Mouse (Mus musculus): Measurements from ENCODE around the gene Hist1h2bf. TPM values are rescaled to one million over a fixed set of nuclear protein-coding genes. Genes with fewer than 3 reads are reported as not detected.
"Not testable (repeated sequence)": the region's sequence is repeated elsewhere in the genome, so short reads cannot be mapped to it uniquely, and the experiment has no call there.

Gene Hist1h2bf
- total RNA-seq, 2 experiments from 2014 or later: 116 to 129 TPM

DNA sequence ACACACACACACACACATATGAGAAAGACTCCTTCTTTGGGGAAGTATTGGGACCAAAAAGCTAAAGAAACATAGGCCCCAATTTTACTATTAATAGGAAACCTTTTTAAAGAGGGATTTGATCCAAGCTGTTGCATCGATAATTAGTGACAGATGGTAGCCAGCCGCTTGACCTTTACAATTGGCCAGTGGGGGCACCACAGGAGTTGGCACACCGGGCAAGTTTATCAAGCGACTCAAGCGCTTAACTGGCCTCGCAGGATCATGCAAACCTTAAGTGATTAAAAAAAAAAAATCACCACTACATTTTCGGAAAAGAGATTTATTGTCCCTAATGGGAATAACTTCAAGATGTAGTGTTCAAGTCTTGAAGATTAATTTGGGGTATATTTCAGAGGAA is 18.6 kb upstream of the Hist1h2bf start:
- DNase-seq: no peak
- intact Hi-C loops (cut with DNase I): loop anchor here (10.0 kb wide), 1 partner anchor 228 kb away; the partner anchor contains the start of gene Zfp322a

DNA sequence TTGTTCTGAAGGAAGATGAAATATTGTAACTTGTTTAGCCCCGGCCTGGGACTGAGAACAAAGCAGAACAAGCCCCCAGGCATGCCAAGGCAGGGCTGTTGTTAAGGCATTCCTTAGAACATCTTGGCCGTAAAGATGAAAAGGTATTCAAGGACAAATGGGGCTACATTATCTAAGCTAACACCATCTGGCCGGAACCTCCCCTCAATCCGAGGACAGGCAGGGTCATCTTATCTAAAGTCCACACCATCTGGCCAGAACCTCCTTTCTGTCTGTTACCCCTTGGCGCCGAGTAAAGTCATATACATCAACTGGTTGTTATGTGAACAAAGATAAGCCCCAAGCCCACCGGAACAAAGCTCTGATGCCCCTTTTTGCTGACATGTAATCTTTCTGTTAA is 17.9 kb upstream of the Hist1h2bf start:
- not testable (repeated sequence) for DNase-seq
- intact Hi-C loops (cut with DNase I): loop anchor here (10.0 kb wide), 1 partner anchor 227 kb away; the partner anchor contains the start of gene Zfp322a

DNA sequence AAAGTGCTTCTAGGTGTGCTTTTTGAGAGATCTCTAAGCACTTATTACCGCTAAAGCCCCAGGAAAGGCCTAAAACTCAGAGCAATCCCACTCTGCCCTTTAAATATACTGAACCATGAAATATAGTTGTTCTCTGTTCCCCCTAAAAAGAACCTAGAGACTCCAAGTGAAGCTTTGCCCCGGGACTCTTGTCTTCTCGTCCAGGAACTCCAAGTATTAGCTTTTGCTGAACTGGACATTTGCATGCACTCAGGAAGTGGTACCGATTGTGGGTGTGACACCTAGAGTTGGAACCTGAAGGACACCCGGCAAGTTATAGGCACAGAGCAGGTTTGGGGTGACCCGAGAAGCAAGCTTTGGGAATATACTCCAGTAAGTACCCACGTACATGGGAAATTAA is 17.2 kb upstream of the Hist1h2bf start:
- intact Hi-C loops (cut with DNase I): loop anchor here (10.0 kb wide), 1 partner anchor 226 kb away; the partner anchor contains the start of gene Zfp322a
- DNase-seq: no peak

DNA sequence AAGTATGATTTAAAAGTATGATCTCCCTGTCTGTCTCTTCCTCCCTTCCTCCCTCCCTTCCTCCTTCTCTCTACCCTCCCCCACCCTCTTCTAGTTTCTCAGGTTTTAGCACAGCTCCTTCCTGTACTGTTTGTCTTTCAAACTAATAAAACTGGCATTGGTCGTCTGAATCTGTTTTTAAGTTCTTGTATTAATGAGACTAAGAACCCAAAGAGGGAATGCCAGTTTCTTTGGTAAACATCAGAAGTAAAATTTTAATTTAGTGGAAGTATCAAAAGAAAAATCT is 12.9 kb upstream of the Hist1h2bf start:
- DNase-seq: no peak
- intact Hi-C loops (cut with DNase I): loop anchor here (5.0 kb wide), 3 partner anchors 35 to 110 kb away; partner anchors contain the start of genes Hist1h1e, Hist1h1t, Hist1h2ac and Hist1h2bc

DNA sequence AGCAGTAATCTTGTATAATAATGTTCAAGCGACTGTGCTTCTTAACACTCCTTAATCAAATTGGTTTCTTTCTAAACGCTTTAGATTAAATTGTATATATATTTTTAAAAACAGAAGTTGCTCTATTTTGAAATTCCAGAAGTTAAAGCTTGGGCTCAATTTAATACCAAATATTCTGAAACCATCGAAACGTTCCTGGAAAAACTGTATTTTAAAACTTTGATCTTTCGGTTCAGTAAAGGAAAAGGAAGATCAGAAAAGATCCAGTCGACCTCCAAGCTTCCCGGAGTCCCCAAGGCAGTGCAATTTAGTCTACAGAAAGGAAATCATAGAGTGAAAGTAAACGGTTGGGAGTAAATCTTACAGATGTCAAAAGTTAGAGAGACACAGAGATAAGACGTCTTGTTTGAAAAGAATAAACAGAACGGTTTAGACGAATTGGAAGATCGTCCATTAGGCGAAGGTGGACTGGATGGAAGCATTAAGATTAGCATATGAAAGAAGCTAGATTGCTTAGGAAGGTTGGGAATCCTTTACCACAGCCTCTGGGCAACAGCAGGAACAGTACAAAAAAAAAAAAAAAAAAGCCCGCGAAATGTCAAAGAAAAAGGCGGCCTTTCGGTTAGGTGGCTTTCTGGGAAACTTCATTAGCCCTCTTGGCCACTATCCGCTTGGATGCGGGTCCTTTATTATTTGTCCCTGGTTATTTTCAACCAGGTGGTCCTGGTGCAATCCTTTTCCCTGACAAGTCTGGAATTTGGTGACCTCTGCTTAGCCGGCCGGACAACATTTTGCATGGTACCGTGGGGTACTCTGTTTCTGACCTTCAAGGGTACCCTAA is 12.3 kb upstream of the Hist1h2bf start:
- intact Hi-C loops (cut with DNase I): loop anchor here (5.0 kb wide), 3 partner anchors 36 to 111 kb away; partner anchors contain the start of genes Hist1h1e, Hist1h1t, Hist1h2ac and Hist1h2bc
- no peak for DNase-seq

DNA sequence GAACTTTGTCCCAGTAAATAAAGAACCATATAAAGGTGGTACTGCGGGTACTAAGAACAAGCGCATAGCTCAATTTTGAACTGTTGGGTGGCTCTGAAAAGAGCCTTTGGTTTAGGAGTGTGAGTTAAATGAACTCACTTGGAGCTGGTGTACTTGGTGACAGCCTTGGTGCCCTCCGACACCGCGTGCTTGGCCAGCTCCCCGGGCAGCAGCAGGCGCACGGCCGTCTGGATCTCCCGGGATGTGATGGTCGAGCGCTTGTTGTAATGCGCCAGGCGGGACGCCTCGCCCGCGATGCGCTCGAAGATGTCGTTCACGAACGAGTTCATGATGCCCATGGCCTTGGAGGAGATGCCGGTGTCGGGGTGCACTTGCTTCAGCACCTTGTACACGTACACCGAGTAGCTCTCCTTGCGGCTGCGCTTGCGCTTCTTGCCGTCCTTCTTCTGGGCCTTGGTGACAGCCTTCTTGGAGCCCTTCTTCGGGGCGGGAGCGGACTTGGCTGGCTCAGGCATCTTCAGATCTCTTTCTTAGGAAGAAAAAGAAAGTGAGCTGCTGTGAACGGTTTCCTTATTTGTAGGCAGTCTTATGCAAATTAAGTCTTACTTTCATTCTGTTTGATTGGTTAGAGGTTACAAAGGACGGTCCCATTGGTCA is 11.6 kb upstream of the Hist1h2bf start:
- intact Hi-C loops (cut with DNase I): loop anchor here (5.0 kb wide), 3 partner anchors 37 to 112 kb away; partner anchors contain the start of genes Hist1h1e, Hist1h1t, Hist1h2ac and Hist1h2bc

DNA sequence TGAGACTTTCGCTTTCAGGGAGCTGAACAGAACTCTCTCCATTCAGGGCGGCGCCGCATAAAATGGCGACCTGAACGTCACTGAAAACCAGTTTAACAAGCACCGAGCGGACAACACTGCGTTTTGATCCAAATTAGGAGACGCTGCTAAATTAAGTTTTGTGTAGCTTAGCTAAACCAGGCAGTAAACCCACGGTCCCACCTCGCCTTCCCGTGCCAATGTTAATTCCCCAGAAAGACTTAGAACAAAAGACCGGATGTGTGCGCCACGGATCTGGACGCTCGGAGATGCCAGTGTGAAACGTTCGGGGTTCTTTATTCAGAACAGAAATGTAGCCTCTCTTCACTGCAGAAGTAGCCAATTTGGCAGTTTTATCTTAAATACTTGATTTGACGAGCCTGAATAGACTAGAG is 11.0 kb upstream of the Hist1h2bf start:
- DNase-seq: peak; percentile 81 to 87
- intact Hi-C loops (cut with DNase I): loop anchor here (5.0 kb wide), 3 partner anchors 37 to 112 kb away; partner anchors contain the start of genes Hist1h1e, Hist1h1t, Hist1h2ac and Hist1h2bc

More for the DNA sequence above, 11.6 kb upstream of the Hist1h2bf start:
- peak; percentile 82 to 85 for DNase-seq

DNA sequence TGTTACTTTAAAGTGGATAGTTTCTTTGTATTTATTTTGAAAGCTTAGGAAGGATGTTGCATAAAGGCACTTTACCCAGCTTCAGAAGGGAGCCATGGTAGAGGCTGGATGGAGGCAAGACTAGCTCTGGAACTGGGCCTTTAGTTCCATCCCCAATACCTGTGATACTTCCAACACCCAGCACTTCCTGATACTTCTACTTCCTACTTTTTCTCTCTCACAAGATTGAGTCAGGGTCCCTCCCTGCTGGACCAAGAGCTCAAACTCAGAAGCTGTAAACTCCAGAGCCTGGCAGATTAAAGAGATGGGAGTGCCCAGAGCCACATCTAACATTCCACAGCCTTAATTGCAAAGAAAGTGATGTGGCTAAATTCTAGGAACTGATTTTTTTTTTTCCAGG is 10.3 kb upstream of the Hist1h2bf start:
- no peak for DNase-seq
- intact Hi-C loops (cut with DNase I): loop anchor here (5.0 kb wide), 3 partner anchors 52 to 1542 kb away; partner anchors contain the start of genes Hist1h2af, Hist1h2ag, Hist1h2bj and Hist1h4h

DNA sequence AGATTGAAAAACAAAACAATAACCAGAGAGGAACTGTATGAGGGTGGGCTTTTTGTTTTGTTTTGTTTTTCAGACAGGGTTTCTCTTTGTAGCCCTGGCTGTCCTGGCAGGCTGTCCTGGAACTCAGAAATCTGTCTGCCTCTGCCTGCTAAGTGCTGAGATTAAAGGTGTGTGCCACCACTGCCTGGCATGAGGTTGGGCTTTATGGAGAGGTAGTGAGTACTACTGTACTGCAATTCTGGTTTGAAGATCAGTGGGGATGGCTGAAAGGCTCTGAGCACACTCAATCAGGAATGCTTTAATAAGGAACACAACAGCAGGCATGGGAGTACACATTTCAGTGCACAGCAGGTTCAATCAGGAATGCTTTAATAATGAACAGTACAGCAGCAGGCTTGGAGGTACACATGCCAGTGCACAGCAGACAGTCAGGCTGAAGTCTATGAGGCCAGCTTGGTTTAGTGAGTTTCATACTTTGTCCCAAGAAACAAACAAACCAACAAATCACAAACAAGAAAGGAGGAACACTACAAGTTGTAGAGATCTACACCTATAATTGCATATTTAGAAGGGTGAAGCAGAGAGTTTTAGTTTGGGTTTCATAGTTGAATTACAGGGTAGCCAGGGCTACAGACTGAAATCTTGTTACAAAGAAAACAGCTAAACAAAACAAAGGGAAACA is 9.5 kb upstream of the Hist1h2bf start:
- DNase-seq: no peak
- intact Hi-C loops (cut with DNase I): loop anchor here (5.0 kb wide), 3 partner anchors 51 to 1541 kb away; partner anchors contain the start of genes Hist1h2af, Hist1h2ag, Hist1h2bj and Hist1h4h

DNA sequence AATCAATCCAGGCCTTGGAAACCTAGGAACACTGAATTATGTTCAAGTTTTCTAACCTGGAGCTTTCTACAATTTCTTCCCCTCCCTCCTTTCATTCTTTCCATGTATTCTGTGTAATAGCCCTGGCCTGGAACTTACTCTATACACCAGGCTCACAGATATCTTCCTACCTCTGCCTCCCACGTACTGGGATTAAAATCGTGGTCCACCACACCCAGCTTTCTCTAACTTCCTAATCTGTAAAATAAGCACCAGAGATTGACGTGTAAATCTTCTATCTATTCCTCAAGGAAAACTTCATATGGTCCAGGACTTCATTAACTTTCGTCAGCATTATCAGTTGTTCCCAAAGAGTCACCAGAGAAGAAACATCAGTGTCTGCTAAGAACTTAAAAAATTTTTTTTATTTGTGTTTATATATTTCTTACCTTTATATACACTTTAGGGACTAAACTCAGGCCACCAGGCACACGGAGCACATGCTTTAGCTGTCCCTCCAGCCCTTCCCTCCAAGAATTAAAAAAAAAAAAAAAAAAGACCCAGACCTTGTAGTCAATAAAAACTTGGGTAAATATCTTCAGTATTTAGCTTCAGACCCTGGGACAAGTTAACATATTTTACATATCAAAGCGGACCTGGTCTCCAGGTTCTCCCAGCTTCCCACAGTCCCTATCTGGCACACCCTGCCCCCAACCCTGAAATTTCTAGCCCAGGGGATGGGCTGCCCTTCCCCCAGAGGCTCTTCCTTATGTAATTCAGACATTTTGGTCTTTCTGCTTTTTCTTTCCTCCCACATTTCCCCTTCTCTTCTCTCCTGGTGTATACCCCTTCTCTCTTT is 8.4 kb upstream of the Hist1h2bf start:
- intact Hi-C loops (cut with DNase I): loop anchor here (5.0 kb wide), 3 partner anchors 50 to 1540 kb away; partner anchors contain the start of genes Hist1h2af, Hist1h2ag, Hist1h2bj and Hist1h4h
- no peak for DNase-seq

DNA sequence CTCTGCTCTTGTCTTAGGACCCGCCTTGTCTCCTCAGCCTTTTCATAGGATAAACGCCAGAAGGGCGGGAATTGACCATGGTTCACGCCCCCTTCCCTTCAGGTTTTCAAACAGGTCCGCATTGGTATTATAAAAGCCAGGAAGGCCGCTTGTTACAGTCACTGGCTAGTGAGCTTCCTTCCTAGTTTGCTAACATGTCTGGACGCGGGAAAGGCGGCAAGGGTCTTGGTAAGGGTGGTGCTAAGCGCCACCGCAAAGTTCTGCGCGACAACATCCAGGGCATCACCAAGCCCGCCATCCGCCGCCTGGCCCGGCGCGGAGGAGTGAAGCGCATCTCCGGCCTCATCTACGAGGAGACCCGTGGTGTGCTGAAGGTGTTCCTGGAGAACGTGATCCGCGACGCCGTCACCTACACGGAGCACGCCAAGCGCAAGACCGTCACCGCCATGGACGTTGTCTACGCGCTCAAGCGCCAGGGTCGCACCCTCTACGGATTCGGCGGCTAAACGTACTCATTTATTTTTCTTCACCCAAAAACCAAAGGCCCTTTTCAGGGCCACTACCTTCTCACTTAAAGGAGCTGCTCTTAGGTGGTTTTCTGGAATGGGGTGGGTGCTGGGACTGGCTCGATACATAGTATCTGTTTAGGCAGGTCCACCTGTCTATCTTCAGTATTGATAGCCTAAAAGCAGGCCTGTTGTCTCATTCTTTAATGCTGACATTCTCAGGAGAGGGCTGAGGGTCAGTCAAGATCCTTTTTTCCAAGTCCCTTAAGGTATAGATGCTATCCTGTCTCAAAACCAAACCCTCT is 7.6 kb upstream of the Hist1h2bf start, which contains the start of gene Hist1h4d:
Gene Hist1h4d, plus strand, starts transcription at position 191 of the 811 bp plus-strand sequence.
- peak; percentile 98 to 99 for DNase-seq
- intact Hi-C loops (cut with DNase I): loop anchor here (5.0 kb wide), 3 partner anchors 49 to 1539 kb away; partner anchors contain the start of genes Hist1h2af, Hist1h2ag, Hist1h2bj and Hist1h4h

DNA sequence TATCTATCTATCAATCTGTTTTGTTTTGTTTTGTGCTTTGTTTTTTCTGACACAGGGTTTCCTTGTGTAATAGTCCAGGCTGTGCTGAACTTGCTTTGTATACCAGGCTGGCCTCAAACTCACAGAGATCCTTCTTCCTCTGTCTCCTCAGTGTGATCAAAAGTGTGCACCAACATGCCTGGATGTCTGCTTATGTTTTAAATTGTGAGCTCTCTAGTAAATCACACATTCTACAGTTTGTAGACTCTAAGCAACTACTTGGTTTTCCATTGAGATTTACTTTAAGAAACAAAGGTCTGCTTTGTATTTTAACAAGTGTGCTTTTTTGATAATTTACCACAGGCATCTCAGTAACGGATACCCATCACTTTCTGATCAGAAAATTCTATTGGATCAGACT is 3.8 kb upstream of the Hist1h2bf start:
- intact Hi-C loops (cut with DNase I): no loop called here
- no peak for DNase-seq

DNA sequence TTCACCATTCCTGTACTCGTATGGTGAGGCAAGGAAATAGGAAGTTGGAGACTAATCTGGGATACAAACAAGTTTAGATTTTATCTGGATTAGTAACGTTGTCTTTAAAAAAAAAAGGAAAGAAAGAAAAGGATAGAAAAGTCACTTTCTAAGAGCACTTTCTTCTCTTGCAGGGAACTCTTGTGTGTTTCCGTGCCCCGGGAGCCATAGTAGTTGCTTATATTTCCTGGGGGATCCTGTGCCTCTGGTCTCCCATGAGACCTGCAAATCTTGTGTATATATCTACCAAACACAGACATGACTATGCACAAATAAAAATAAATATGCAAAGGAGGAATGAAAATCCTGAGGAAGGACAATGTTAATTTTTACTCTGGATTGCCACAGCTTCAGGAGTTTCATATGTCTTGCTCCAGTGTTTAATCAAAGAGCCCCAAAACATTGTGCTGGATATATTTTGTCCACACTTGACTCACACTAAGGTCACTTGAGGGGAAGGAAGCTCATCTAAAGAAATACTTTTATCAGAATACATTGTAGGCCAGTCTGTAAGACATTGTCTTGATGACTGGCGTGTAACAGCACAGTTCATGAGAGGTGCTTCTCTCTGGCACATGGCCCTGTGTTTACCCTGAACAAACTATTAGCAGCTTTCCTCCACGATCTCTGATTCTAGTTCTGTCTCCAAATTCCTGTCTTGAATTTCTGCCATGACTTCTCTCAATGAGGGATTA is 3.1 kb upstream of the Hist1h2bf start:
- intact Hi-C loops (cut with DNase I): no loop called here
- DNase-seq: no peak

DNA sequence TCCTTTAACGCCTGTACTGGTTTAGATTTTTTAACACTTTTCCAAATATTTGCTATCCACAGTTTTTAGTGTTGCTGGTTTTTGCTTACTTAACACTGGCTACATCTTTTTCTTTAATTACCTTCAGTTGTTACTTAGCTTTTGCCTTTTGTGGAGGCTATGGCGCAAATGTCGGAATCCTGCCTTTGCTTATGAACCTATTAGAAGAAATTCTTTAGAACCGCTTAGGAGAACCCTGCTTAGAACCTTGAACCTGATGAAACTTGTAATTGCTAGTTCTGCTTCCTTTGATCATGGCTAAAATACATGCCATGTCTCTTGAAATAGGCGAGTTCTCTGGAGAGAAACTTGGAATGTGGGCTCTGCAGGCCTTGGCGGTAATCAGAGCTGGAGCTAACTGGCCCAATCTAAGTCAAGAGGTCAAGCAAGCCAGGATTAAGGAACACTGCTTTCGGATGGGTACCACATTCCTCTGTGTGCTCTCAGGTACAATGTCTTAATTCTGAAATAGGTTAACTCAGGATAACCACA is 2.4 kb upstream of the Hist1h2bf start:
- intact Hi-C loops (cut with DNase I): no loop called here
- DNase-seq: no peak

DNA sequence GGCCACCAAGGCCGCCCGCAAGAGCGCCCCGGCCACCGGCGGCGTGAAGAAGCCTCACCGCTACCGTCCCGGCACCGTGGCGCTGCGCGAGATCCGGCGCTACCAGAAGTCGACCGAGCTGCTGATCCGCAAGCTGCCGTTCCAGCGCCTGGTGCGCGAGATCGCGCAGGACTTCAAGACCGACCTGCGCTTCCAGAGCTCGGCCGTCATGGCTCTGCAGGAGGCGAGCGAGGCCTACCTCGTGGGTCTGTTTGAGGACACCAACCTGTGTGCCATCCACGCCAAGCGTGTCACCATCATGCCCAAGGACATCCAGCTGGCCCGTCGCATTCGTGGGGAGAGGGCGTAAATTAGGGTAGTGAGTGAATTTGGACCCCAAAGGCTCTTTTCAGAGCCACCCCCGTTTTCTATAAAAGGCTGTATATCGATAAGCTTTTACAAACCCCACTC is 1.9 kb upstream of the Hist1h2bf start:
- intact Hi-C loops (cut with DNase I): not testable (repeated sequence)

DNA sequence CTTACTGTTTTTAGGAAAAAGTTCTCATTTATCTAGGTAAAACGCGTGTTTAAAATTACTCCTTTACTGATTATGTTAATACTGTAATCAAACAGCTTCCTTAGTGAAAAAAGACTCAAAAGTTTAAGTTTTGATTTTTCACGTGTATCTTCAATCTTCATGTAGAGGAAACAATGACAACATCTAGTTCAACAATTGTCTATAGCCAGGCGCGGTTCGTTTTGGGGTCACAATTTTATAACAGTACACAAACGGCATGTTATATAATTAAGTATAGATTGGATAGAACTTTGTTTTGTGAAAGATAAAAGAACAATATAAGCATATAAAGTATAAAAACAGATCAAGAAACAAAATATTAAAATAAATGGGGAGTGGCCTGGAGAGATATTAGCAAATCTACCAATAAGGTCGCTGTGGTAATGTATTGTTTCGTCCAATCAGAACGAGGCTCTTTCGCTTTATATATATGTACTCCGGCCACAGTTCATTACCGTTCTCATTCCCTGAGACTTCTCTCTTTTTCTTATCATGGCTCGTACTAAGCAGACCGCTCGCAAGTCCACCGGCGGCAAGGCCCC is 1.4 kb upstream of the Hist1h2bf start, which contains the start of gene Hist1h3d:
Gene Hist1h3d, plus strand, starts transcription at position 493 of the 581 bp plus-strand sequence.
- intact Hi-C loops (cut with DNase I): no loop called here
- peak; percentile 73 to 74 for DNase-seq

More for the DNA sequence above, 1.9 kb upstream of the Hist1h2bf start:
- DNase-seq: not testable (repeated sequence)
